16 mouse cellular contexts compared by ENCODE assay signal in the genomic region with DNA sequence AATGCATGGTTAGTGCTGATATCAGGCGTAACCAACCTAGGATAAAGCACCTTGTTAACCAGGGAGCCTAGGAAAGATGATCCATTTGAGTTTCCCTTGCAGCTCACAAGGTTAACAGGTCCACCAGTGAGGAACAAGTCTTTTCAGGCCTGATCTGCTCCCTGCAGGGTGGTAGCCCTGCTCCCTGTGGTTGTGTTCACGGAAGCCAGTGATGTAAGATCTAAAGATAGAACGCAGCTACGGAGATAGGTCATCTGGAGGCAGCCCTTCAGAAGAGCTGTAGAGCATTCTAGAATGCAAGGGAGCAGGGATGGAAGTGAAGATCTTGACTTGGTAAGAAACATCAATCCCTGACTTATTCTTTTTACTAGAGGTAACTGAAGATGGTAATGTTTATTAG. TPM values are rescaled to one million over a fixed set of nuclear protein-coding genes. Genes with fewer than 3 reads are reported as not detected.
DNase-seq lines count a peak whose midpoint lies in the region; ATAC-seq and TF ChIP-seq lines count a peak whose summit lies in the region.
"Had no signal": no experiment of that assay in that cellular context is flagged by ENCODE, and none has a peak within 500 bp of the region (broad histone marks: within the 10 kb centered on the region; RNA-seq: fewer than 3 reads in every experiment).

No protein-coding gene starts in this region.

- TF ChIP-seq EP300 in heart, adult 2 months (IDR thresholded peaks at IDR 0.05; ENCODE audit: insufficient read depth, low read depth, low read length) = no peak

- no peak for DNase-seq in heart, adult 2 months
- DNase-seq in thymus, postnatal 0 days (ENCODE audit: low spot score) = peak; percentile 54
- no peak for DNase-seq in thymus, postnatal 36 days
- DNase-seq in spleen, postnatal 36 days (ENCODE audit: low spot score in 2 of 2) = no peak
- no peak for DNase-seq in testis, postnatal 10 days (ENCODE audit: low spot score)
- DNase-seq: cerebellum, adult 18-20 months; kidney, postnatal 10 days had no signal

- H3K27ac ChIP-seq in heart, adult 2 months = peak overlapping the region; percentile 31; the same call in 1 of the 2 replicates
- H3K27ac ChIP-seq in heart, embryonic 12.5 days (ENCODE audit: poor library complexity, severe bottlenecking) = no peak overlapping the region
- H3K27ac ChIP-seq: embryonic facial prominence, embryonic 13.5 days; hindbrain, embryonic 15.5 days; liver, embryonic 12.5 days; neural tube, embryonic 13.5 days had no signal

- WGBS in heart, adult 2 months = 40% methylated on average over 4 of the region's 4 CpGs
- WGBS in heart, embryonic 12.5 days = 43% methylated on average over 4 of the region's 4 CpGs

- H3K9me3 ChIP-seq in heart, embryonic 12.5 days (replicated peaks) = no peaks in the 10 kb centered on the region
- H3K9me3 ChIP-seq: embryonic facial prominence, embryonic 13.5 days; hindbrain, embryonic 15.5 days; liver, embryonic 12.5 days; neural tube, embryonic 13.5 days had no signal

- no peak overlapping the region for H3K4me3 ChIP-seq in heart, adult 2 months
- H3K4me3 ChIP-seq in heart, embryonic 12.5 days = no peak overlapping the region
- H3K4me3 ChIP-seq: embryonic facial prominence, embryonic 13.5 days; hindbrain, embryonic 15.5 days; liver, embryonic 12.5 days; neural tube, embryonic 13.5 days had no signal

- TF ChIP-seq CTCF in heart, adult 2 months (IDR thresholded peaks at IDR 0.05) = 0 out of 2 replicates have a peak, but pooled peaks have one; percentile 2

- peaks cover 2% of the 10 kb centered on the region; the same call in 1 of the 2 replicates for H3K36me3 ChIP-seq in heart, adult 2 months (ENCODE audit: control insufficient read depth, insufficient read depth, low read length)
- H3K36me3 ChIP-seq in heart, embryonic 12.5 days = no peaks in the 10 kb centered on the region
- H3K36me3 ChIP-seq: embryonic facial prominence, embryonic 13.5 days; hindbrain, embryonic 15.5 days; liver, embryonic 12.5 days; neural tube, embryonic 13.5 days had no signal

- H3K27me3 ChIP-seq in heart, adult 2 months (ENCODE audit: control insufficient read depth, insufficient read depth, low read length) = no peaks in the 10 kb centered on the region
- H3K27me3 ChIP-seq in heart, embryonic 12.5 days (replicated peaks) = no peaks in the 10 kb centered on the region
- H3K27me3 ChIP-seq: hindbrain, embryonic 15.5 days; liver, embryonic 12.5 days; Patski had no signal

- H3K79me2 ChIP-seq in heart, adult 2 months (replicated peaks; ENCODE audit: control insufficient read depth, insufficient read depth, low read length) = no peaks in the 10 kb centered on the region

- intact Hi-C loops in heart, adult 2 months (cut with DNase I) = no loop called here

- no peak for TF ChIP-seq POLR2A in heart, adult 2 months (IDR thresholded peaks at IDR 0.05; ENCODE audit: insufficient read depth, low read depth, low read length)

- H3K4me1 ChIP-seq in heart, adult 2 months (ENCODE audit: control insufficient read depth, insufficient read depth, low read length) = peaks cover 5% of the 10 kb centered on the region
- H3K4me1 ChIP-seq in heart, embryonic 12.5 days (replicated peaks) = peaks cover 12% of the 10 kb centered on the region
- H3K4me1 ChIP-seq: embryonic facial prominence, embryonic 13.5 days; hindbrain, embryonic 15.5 days; neural tube, embryonic 13.5 days had no signal

- no peak overlapping the region for H3K9ac ChIP-seq in heart, adult 2 months (ENCODE audit: low read depth, low read length)
- H3K9ac ChIP-seq in heart, embryonic 12.5 days = no peak overlapping the region
- H3K9ac ChIP-seq: embryonic facial prominence, embryonic 13.5 days; hindbrain, embryonic 15.5 days; liver, embryonic 12.5 days had no signal

- no peak for ATAC-seq in heart, embryonic 12.5 days (ENCODE audit: insufficient number of reproducible peaks, low FRiP score)
- peak; percentile 85 for ATAC-seq in common myeloid progenitor, adult 5-6 weeks (replicated peaks; ENCODE audit: low read depth, poor library complexity, severe bottlenecking)
- ATAC-seq: intestine, postnatal 0 days; liver, embryonic 12.5 days; midbrain, embryonic 16.5 days; Patski had no signal

- no peak overlapping the region for H3K4me2 ChIP-seq in heart, embryonic 12.5 days
- H3K4me2 ChIP-seq: embryonic facial prominence, embryonic 13.5 days; hindbrain, embryonic 15.5 days; liver, embryonic 12.5 days; neural tube, embryonic 13.5 days had no signal

RNA-seq across cellular contexts. Expression of a gene that starts 18.9 kb away (rescaled TPM):
- total RNA-seq in heart, adult 2 months (2021) = 10 to 100 TPM; 86.7 to 95.4 TPM
- 30.9 and 53.7 TPM in 2 replicates for polyA plus RNA-seq in heart, adult 2 months (2012; rRNA removed)
- 69.1 and 77.0 TPM in 2 replicates for polyA plus RNA-seq in heart, embryonic 12.5 days (2016; fragmentation: Nextera tagmentation; extraction: Ambion mirVana)
- polyA plus RNA-seq in thymus, postnatal 0 days (2015; fragmentation: Nextera tagmentation; extraction: Ambion mirVana) = 146 and 151 TPM in 2 replicates
- 93.4 and 111 TPM in 2 replicates for total RNA-seq in common myeloid progenitor, adult 5-6 weeks (2017)
